Comparison of ENCODE assay signal across 12 mouse cellular contexts in genomic region chr10:75006889-75007662, GRCm38 (mm10). TPM values are rescaled to one million over a fixed set of nuclear protein-coding genes. Genes with fewer than 3 reads are reported as not detected.
DNase-seq lines count a peak whose midpoint lies in the region; ATAC-seq lines count a peak whose summit lies in the region.
"Had no signal": no experiment of that assay in that cellular context is flagged by ENCODE, and none has a peak within 500 bp of the region (broad histone marks: within the 10 kb centered on the region; RNA-seq: fewer than 3 reads in every experiment).

No protein-coding gene starts in this region.

- intact Hi-C loops in left cerebral cortex, postnatal 25 days (cut with DNase I): loop anchor here (1.0 to 5.0 kb wide), 2 partner anchors 40 to 55 kb away; partner anchors contain the start of gene Gnaz

- ATAC-seq in megakaryocyte-erythroid progenitor cell, adult 5-6 weeks (replicated peaks; ENCODE audit: low FRiP score, low TSS enrichment, poor library complexity, severe bottlenecking): no peak
- no peak for ATAC-seq in megakaryocyte progenitor cell, adult 5-6 weeks (replicated peaks; ENCODE audit: poor library complexity)

- peak; percentile 48 for DNase-seq in layer of hippocampus, adult 11-12 months (ENCODE audit: low spot score)
- DNase-seq in layer of hippocampus, postnatal 25 days (ENCODE audit: extremely low spot score in 1 of 2, low spot score in 1 of 2): no peak
- peak; percentile 33 to 42 for DNase-seq in frontal cortex, postnatal 25 days (ENCODE audit: low spot score in 2 of 2)
- DNase-seq in left cerebral cortex, postnatal 25 days (ENCODE audit: low spot score in 2 of 2): peak; percentile 64 to 97
- peak; percentile 64 for DNase-seq in right cerebral cortex, postnatal 14 days
- no peak for DNase-seq in cerebellum, postnatal 25 days
- DNase-seq: cerebellum, postnatal 36 days; heart, postnatal 36 days; thymus, postnatal 25 days had no signal

RNA-seq across cellular contexts. Expression of gene Rsph14, which starts 25.3 kb away (rescaled TPM):
- under 1 TPM; 0.27 to 0.31 TPM for total RNA-seq in layer of hippocampus, postnatal 25 days (2021)
- under 1 TPM; 0.25 to 0.55 TPM for total RNA-seq in left cerebral cortex, postnatal 25 days (2021)
- not detected in 2 replicates for total RNA-seq in megakaryocyte-erythroid progenitor cell, adult 5-6 weeks (2014; fragmentation: Nextera tagmentation)
- not detected in 2 replicates for total RNA-seq in megakaryocyte-erythroid progenitor cell, adult 5-6 weeks (2017)
- total RNA-seq in megakaryocyte progenitor cell, adult 5-6 weeks (2015): not detected in 2 replicates
- total RNA-seq in megakaryocyte progenitor cell, adult 5-6 weeks (2017): 0.96 TPM in 1 of 2 replicates, not detected in the other
- total RNA-seq: gastrocnemius, adult 18-20 months; heart, postnatal 36 days had no signal

RNA-seq across cellular contexts. Expression of gene Rab36, which starts 29.8 kb away (rescaled TPM):
- 10 to 100 TPM; 26.1 to 35.8 TPM for total RNA-seq in layer of hippocampus, postnatal 25 days (2021)
- 10 to 100 TPM; 29.3 to 35.7 TPM for total RNA-seq in left cerebral cortex, postnatal 25 days (2021)
- total RNA-seq in megakaryocyte-erythroid progenitor cell, adult 5-6 weeks (2014; fragmentation: Nextera tagmentation): not detected in 2 replicates
- not detected in 2 replicates for total RNA-seq in megakaryocyte-erythroid progenitor cell, adult 5-6 weeks (2017)
- total RNA-seq in megakaryocyte progenitor cell, adult 5-6 weeks (2015): 0.61 and 0.84 TPM in 2 replicates
- total RNA-seq in megakaryocyte progenitor cell, adult 5-6 weeks (2017): 0.67 TPM in 1 of 2 replicates, not detected in the other

RNA-seq across cellular contexts. Expression of gene Gnaz, which starts 40.1 kb away (rescaled TPM):
- 100 to 1,000 TPM in 1 of 2 experiments, 10 to 100 TPM in 1; 99.3 to 109 TPM for total RNA-seq in layer of hippocampus, postnatal 25 days (2021)
- 100 to 1,000 TPM; 124 to 133 TPM for total RNA-seq in left cerebral cortex, postnatal 25 days (2021)
- 0.96 TPM in 1 of 2 replicates, not detected in the other for total RNA-seq in megakaryocyte-erythroid progenitor cell, adult 5-6 weeks (2014; fragmentation: Nextera tagmentation)
- 2.1 TPM in 1 of 2 replicates, not detected in the other for total RNA-seq in megakaryocyte-erythroid progenitor cell, adult 5-6 weeks (2017)
- total RNA-seq in megakaryocyte progenitor cell, adult 5-6 weeks (2015): 0.17 TPM in 1 of 2 replicates, not detected in the other
- 0.12 and 0.27 TPM in 2 replicates for total RNA-seq in megakaryocyte progenitor cell, adult 5-6 weeks (2017)

RNA-seq across cellular contexts. Expression of gene Bcr, which starts 53.3 kb away (rescaled TPM):
- total RNA-seq in layer of hippocampus, postnatal 25 days (2021): 100 to 1,000 TPM; 107 to 109 TPM
- total RNA-seq in left cerebral cortex, postnatal 25 days (2021): 100 to 1,000 TPM in 1 of 2 experiments, 10 to 100 TPM in 1; 92.8 to 112 TPM
- 4.0 and 5.5 TPM in 2 replicates for total RNA-seq in megakaryocyte-erythroid progenitor cell, adult 5-6 weeks (2014; fragmentation: Nextera tagmentation)
- total RNA-seq in megakaryocyte-erythroid progenitor cell, adult 5-6 weeks (2017): 1.4 and 6.9 TPM in 2 replicates
- 18.1 and 18.6 TPM in 2 replicates for total RNA-seq in megakaryocyte progenitor cell, adult 5-6 weeks (2015)
- 23.0 and 28.2 TPM in 2 replicates for total RNA-seq in megakaryocyte progenitor cell, adult 5-6 weeks (2017)

Comparison
In these comparisons a context has a peak if more than half of its experiments do, and no peak if none do; other contexts are left out.
1. DNase-seq: peak in layer of hippocampus, adult 11-12 months (single experiment), frontal cortex, postnatal 25 days (2 of 2), left cerebral cortex, postnatal 25 days (2 of 2) and right cerebral cortex, postnatal 14 days (single experiment); none in layer of hippocampus, postnatal 25 days (0 of 2) and cerebellum, postnatal 25 days (0 of 2).
2. RNA of gene Rab36, which starts 29.8 kb away (total RNA-seq): 26.1 to 35.8 TPM in layer of hippocampus, postnatal 25 days and 29.3 to 35.7 TPM in left cerebral cortex, postnatal 25 days; 0.61 to 0.84 TPM in megakaryocyte progenitor cell, adult 5-6 weeks and not detected in megakaryocyte-erythroid progenitor cell, adult 5-6 weeks; every median in the first group is over 10 times any median in the second.
3. RNA of gene Gnaz, which starts 40.1 kb away (total RNA-seq): 124 to 133 TPM in left cerebral cortex, postnatal 25 days and 99.3 to 109 TPM in layer of hippocampus, postnatal 25 days; 0.12 to 0.27 TPM in megakaryocyte progenitor cell, adult 5-6 weeks and 0.96 to 2.1 TPM in megakaryocyte-erythroid progenitor cell, adult 5-6 weeks; every median in the first group is over 10 times any median in the second.